Mouse (Mus musculus): ENCODE measurements at regions not wholly inside any gene's neighbourhood (a gene's known extent, or its start where the extent isn't known, plus 50 kb on each side); places are given as distances from the start of the nearest gene placed in this dataset.

- TF ChIP-seq CTCF (conservative IDR thresholded peaks at IDR 0.05 in 1 of 2, IDR thresholded peaks at IDR 0.05 in 1 of 2; ENCODE audit: low read depth in 2 of 2, low read length in 2 of 2) (no peak), SIN3A (IDR thresholded peaks at IDR 0.05; ENCODE audit: low read length) (no peak), EP300 (IDR thresholded peaks at IDR 0.05; ENCODE audit: low read length) (no peak), NRF1 (IDR thresholded peaks at IDR 0.05; ENCODE audit: low read depth, low read length) (no peak), POLR2A (IDR thresholded peaks at IDR 0.05; ENCODE audit: low read depth, low read length) (no peak), TBP (conservative IDR thresholded peaks at IDR 0.05; ENCODE audit: low read depth, low read length) (no peak), CHD1 (IDR thresholded peaks at IDR 0.05; ENCODE audit: low read depth, low read length) (no peak), SMC3 (IDR thresholded peaks at IDR 0.05; ENCODE audit: low read depth, low read length) (no peak), MYC (IDR thresholded peaks at IDR 0.05; ENCODE audit: low read depth, low read length) (no peak), MAX (IDR thresholded peaks at IDR 0.05; ENCODE audit: low read length) (no peak), UBTF (IDR thresholded peaks at IDR 0.05; ENCODE audit: low read depth, low read length) (no peak), RAD21 (IDR thresholded peaks at IDR 0.05; ENCODE audit: low read depth, low read length) (no peak), USF1 (IDR thresholded peaks at IDR 0.05; ENCODE audit: low read depth, low read length) (no peak)
These were observed 138.6 kb upstream of the Steap4 start for GRCm38 (mm10) chr5:7821700-7822099.
